Mouse (Mus musculus) embryonic fibroblast, embryonic 13.5 days (primary cell): ENCODE results near the gene Izumo1. TPM values are rescaled to one million over a fixed set of nuclear protein-coding genes. Genes with fewer than 3 reads are reported as not detected.

ENCODE experiments used
- H3K27ac ChIP-seq: 2 replicates; pipeline ENCODE4 v1.5.1; 2012; ENCODE audit warnings: low read length, control low read depth, inconsistent platforms; ENCODE audit not compliant: insufficient read depth
- H3K4me1 ChIP-seq: 2 replicates; pipeline ENCODE4 v1.6.1; 2011; ENCODE audit warnings: low read length; ENCODE audit not compliant: control insufficient read depth, insufficient read depth
- H3K4me3 ChIP-seq: 2 replicates; pipeline ENCODE4 v1.5.1; 2011; ENCODE audit warnings: mild to moderate bottlenecking, control low read depth, low read length; ENCODE audit not compliant: insufficient read depth
- CTCF ChIP-seq: IDR thresholded peaks from 2 replicates; pipeline ENCODE4 v1.5.1; 2011; ENCODE audit warnings: mild to moderate bottlenecking, control low read depth, low read length, moderate library complexity, borderline replicate concordance; ENCODE audit not compliant: insufficient read depth
- POLR2A ChIP-seq: IDR thresholded peaks from 2 replicates; pipeline ENCODE4 v1.6.1; 2011; ENCODE audit warnings: low read depth, mild to moderate bottlenecking, control low read depth, low read length, moderate library complexity
- polyA plus RNA-seq: library from polyadenylated mRNA; stranded (reverse); fragments of >200 nt; gene quantifications from 2 replicates; pipeline ENCODE4 v1.2.4, GENCODE M21; 2011; ENCODE audit warnings: low read depth; ENCODE audit not compliant: missing spikeins, insufficient read length

Gene Izumo1
- polyA plus RNA-seq, 1 experiment, result not detected

DNA sequence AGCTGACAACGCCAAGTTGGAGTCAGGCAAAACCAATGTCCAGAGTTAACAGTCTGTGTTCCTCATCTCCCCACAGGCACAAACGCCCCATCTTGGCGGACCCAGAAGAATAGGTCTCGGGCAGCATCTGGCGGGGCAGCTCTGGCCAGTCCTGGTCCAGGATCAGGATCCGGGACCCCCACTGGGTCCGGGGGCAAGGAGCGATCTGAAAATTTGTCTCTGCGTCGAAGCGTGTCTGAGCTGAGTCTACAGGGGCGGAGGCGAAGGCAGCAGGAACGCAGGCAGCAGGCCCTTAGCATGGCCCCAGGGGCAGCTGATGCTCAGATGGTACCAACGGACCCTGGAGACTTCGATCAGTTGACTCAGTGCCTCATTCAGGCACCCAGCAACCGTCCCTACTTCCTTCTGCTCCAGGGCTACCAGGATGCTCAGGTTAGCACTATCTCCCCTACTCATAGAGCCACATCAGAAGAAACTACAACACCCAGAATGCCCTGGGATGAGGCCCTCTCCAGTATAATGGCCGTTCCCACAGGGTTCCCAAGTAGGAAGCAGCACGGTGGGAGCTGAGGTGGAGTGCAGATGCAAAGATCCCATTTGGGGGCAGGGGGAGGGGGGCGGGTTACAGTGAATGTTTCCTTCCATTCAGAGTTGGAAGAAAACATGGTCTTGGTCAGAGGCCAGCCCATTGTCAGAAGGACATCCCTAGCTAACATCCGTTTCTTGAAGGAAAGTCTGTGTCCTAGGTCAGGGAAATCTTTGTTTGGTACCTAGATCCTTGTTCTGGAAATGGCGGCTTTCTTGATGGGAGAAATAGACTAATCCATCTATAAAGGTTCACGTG, 8.7 kb downstream of the Izumo1 start:
- TF ChIP-seq POLR2A (no peak), CTCF (no peak)
- Histone ChIP-seq H3K4me1 (no peaks in the 10 kb centered on the region), H3K4me3 (no peak overlapping the region), H3K27ac (no peak overlapping the region)

DNA sequence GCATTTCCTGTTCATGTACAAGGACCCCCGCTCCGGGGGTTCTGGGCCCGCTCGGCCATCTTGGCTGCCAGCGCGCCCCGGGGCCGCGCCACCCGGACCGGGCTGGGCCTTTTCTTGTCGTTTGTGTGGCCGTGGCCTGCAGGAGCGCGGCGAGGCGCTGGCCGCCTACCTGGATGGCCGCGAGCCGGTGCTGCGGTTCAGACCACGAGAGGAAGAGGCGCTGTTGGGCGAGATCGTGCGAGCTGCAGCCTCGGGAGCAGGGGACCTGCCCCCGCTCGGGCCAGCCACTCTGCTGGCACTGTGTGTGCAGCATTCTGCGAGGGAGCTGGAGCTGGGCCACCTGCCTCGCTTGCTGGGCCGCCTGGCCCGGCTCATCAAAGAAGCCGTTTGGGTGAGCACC, 10.9 kb downstream of the Izumo1 start:
- 0 out of 2 replicates have a peak, but pooled peaks have one; percentile 5 for TF ChIP-seq CTCF
- no peak for TF ChIP-seq POLR2A
- Histone ChIP-seq H3K27ac (no peak overlapping the region), H3K4me3 (no peak overlapping the region), H3K4me1 (no peaks in the 10 kb centered on the region)

DNA sequence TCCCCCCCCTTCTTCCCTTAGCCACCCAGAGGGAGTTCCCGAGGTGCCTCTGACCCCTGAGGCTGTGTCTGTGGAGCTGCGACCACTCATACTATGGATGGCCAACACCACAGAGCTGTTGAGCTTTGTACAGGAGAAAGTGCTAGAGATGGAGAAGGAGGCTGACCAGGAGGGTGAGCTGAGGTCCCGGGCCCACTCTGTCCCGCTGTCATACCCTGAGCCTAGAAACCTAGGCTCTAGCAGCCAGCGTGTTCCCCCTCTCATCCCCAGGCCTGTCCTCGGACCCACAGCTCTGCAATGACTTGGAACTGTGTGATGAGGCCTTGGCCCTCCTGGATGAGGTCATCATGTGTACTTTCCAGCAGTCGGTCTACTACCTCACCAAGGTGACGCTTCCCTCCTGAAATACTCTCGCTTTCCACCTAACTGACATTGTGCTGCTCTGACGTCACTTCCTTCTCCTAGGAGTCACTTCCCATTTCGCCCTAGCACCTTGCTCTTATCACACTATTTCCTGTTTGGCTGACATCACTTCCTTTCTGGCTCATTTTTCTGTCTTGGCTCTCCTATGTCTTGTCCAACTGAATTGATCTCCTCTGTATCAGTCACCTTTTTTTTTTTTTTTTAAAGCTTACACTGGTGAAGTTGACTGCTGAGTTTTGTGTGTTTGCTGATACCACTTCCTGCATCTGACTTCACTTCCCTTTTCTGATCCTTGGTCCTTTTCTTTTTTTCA, 13.5 kb downstream of the Izumo1 start:
- H3K4me3 ChIP-seq, result no peak overlapping the region
- H3K27ac ChIP-seq, result no peak overlapping the region
- no peak for TF ChIP-seq POLR2A
- TF ChIP-seq CTCF, result no peak
- no peaks in the 10 kb centered on the region for H3K4me1 ChIP-seq

DNA sequence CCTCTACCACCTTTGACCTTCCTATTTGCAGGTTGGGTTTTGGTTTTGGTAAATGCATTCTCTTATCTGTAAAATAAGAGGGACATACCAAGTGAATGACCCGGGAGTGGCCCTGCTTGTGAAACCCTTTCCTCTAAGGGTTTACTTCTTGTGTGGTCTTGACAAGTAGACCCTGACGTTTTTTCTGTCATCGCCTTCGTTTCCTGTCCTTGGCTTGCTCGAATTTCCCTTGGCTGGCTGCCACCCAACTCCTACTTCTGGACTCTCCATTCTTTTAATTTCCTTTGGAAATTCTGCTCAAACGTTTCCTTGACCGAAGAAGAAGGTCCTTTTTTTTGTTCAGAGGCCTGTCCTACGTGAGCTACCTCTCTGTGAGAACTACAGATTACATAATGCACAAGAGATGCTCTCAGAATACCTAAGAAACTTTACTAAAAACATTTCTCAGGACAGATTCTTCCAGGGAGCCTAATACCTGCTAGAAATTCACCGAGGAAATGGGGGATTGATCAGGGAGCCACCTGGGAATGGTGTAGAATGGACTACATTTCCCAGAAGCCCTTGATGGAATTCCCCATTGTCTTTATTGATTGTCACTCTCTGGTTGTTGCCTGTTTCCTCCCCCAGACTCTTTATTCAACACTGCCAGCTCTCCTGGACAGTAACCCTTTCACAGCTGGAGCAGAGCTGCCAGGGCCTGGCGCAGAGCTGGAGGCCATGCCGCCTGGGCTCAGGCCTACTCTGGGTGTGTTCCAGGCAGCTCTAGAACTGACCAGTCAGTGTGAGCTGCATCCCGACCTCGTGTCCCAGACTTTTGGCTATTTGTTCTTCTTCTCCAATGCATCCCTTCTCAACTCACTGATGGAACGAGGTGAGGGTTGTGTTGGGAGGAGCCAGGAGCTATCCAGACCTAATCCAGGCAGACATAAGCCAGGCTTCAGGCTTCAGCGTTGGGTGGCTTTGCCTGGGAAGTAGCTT, 14.4 kb downstream of the Izumo1 start:
- no peaks in the 10 kb centered on the region for H3K4me1 ChIP-seq

GRCm38 (mm10) chr7:45637710-45638109, 16.1 kb downstream of the Izumo1 start:
- Histone ChIP-seq H3K4me3 (no peak overlapping the region), H3K4me1 (no peaks in the 10 kb centered on the region), H3K27ac (no peak overlapping the region)
- no peak for TF ChIP-seq POLR2A
- no peak for TF ChIP-seq CTCF

More for the DNA sequence above, 14.4 kb downstream of the Izumo1 start:
- Histone ChIP-seq H3K27ac (no peak overlapping the region), H3K4me3 (no peak overlapping the region)
- TF ChIP-seq POLR2A, result no peak
- TF ChIP-seq CTCF, result no peak

DNA sequence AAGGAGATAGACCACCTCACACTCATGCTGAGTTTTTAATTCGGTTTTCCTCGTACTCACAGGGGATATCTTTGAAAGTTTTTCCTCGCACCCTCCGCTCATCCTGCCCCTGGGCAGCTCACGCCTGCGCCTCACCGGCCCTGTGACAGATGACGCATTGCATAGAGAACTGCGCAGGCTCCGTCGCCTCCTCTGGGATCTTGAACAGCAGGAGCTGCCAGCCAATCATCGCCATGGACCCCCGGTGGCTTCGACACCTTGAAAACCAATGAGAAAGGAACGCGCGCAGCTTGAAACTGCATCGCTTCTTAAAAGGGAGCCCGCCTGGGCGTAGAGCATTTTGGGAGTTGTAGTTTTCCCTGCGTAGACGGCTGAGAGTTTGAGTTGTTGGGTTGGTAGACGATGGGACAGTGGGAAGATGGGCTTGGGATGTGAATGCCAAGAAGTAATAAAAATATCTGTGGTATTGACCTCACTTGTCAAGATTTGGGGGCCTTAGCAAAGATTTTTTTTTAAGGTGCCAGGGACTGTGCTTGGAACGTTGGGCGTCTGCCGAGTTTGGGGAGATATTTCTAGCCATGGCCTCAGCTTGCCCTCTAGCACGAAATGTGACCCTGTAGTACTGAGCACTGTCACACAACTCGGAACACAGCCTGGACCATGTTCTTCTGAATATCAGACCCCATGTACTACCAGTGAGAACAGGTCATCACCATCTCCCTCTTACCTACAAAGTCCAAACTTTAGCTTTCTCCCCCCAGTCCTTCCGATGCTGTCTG, 17.2 kb downstream of the Izumo1 start:
- H3K4me1 ChIP-seq, result no peaks in the 10 kb centered on the region
- TF ChIP-seq CTCF, result no peak
- peak; percentile 85 for TF ChIP-seq POLR2A
- H3K27ac ChIP-seq, result no peak overlapping the region
- H3K4me3 ChIP-seq, result peak overlapping the region; percentile 30

GRCm38 (mm10) chr7:45639561-45640027, 18.0 kb downstream of the Izumo1 start, which contains the start of gene Mamstr:
Mamstr (plus strand) TSS chr7:45639977.
- TF ChIP-seq CTCF (no peak), POLR2A (no peak)
- no peak within 1 kb of the TSS for H3K27ac ChIP-seq
- H3K4me3 ChIP-seq, result no peak within 1 kb of the TSS
- no peaks in the 10 kb centered on the region for H3K4me1 ChIP-seq

GRCm38 (mm10) chr7:45640191-45640957, 18.8 kb downstream of the Izumo1 start:
- no peak overlapping the region for H3K4me3 ChIP-seq
- no peak overlapping the region for H3K27ac ChIP-seq
- no peak for TF ChIP-seq POLR2A
- no peak for TF ChIP-seq CTCF
- H3K4me1 ChIP-seq, result no peaks in the 10 kb centered on the region
